Mouse (Mus musculus) heart, embryonic 12.5 days (tissue): ENCODE data around the gene Dennd1a. TPM values are rescaled to one million over a fixed set of nuclear protein-coding genes. Genes with fewer than 3 reads are reported as not detected.

ENCODE experiments used
- ATAC-seq: fragments of 200-750 bp; cut with Nextera tagmentation; 2 replicates; pipeline ENCODE4 v1.8.0; 2017; ENCODE audit warnings: moderate TSS enrichment, moderate library complexity; ENCODE audit not compliant: insufficient number of reproducible peaks, low FRiP score
- H3K27ac ChIP-seq: fragments of 300-500 bp; sonication (generic); 2 replicates; pipeline ENCODE4 v1.5.1; 2016; ENCODE audit warnings: mild to moderate bottlenecking, moderate library complexity; ENCODE audit not compliant: poor library complexity, severe bottlenecking
- H3K27me3 ChIP-seq: fragments of 300-500 bp; sonication (generic); replicated peaks from 2 replicates; pipeline ENCODE4 v1.6.1; 2016; ENCODE audit warnings: mild to moderate bottlenecking, moderate library complexity
- H3K36me3 ChIP-seq: fragments of 300-500 bp; sonication (generic); 2 replicates; pipeline ENCODE4 v1.6.1; 2016; ENCODE audit warnings: mild to moderate bottlenecking, moderate library complexity
- H3K4me1 ChIP-seq: fragments of 300-500 bp; sonication (generic); replicated peaks from 2 replicates; pipeline ENCODE4 v1.6.1; 2016; ENCODE audit warnings: mild to moderate bottlenecking
- H3K4me2 ChIP-seq: fragments of 300-500 bp; sonication (generic); 2 replicates; pipeline ENCODE4 v1.6.1; 2016; ENCODE audit warnings: mild to moderate bottlenecking, moderate library complexity
- H3K4me3 ChIP-seq: fragments of 300-500 bp; sonication (generic); 2 replicates; pipeline ENCODE4 v1.5.1; 2016; ENCODE audit warnings: mild to moderate bottlenecking
- H3K9ac ChIP-seq: fragments of 300-500 bp; sonication (generic); 2 replicates; pipeline ENCODE4 v1.6.1; 2016; ENCODE audit warnings: mild to moderate bottlenecking, moderate library complexity
- H3K9me3 ChIP-seq: fragments of 300-500 bp; sonication (generic); replicated peaks from 2 replicates; pipeline ENCODE4 v1.6.1; 2016; ENCODE audit warnings: mild to moderate bottlenecking, moderate library complexity
- WGBS: fragments of 180-500 bp; shearing (Covaris S2); methylation state at CpG from one replicate; pipeline ENCODE4 v1.1.7; 2016; 5-methylcytosine and 5-hydroxymethylcytosine counted together
- polyA plus RNA-seq: library from polyadenylated mRNA; unstranded; fragments of >200 nt; fragmentation: Nextera tagmentation; extraction: Ambion mirVana; gene quantifications from 2 replicates; pipeline ENCODE4 v1.2.1, GENCODE M21; 2016

Dennd1a gene
- polyA plus RNA-seq, 1 experiment from 2014 or later: 15.8 TPM

GRCm38 (mm10) chr2:38003183-38003680 is 284.0 kb downstream of the Dennd1a start:
- no peaks in the 10 kb centered on the region for H3K9me3 ChIP-seq
- no peak for ATAC-seq
- H3K36me3 ChIP-seq: no peaks in the 10 kb centered on the region
- H3K4me2 ChIP-seq: no peak overlapping the region
- no peaks in the 10 kb centered on the region for H3K4me1 ChIP-seq
- no peak overlapping the region for H3K4me3 ChIP-seq
- 83% methylated on average over 9 of the region's 9 CpGs for WGBS
- no peak overlapping the region for H3K27ac ChIP-seq
- H3K9ac ChIP-seq: no peak overlapping the region
- H3K27me3 ChIP-seq: no peaks in the 10 kb centered on the region

GRCm38 (mm10) chr2:38001004-38001403 is 286.2 kb downstream of the Dennd1a start:
- H3K4me1 ChIP-seq: no peaks in the 10 kb centered on the region
- H3K9me3 ChIP-seq: no peaks in the 10 kb centered on the region
- no peak overlapping the region for H3K9ac ChIP-seq
- no peak overlapping the region for H3K4me3 ChIP-seq
- ATAC-seq: no peak
- no peaks in the 10 kb centered on the region for H3K36me3 ChIP-seq
- H3K27me3 ChIP-seq: no peaks in the 10 kb centered on the region
- WGBS: 88% methylated on average over 1 of the region's 1 CpGs
- H3K4me2 ChIP-seq: no peak overlapping the region
- H3K27ac ChIP-seq: no peak overlapping the region

- Histone ChIP-seq H3K4me1 (no peaks in the 10 kb centered on the region), H3K9ac (no peak overlapping the region), H3K27me3 (no peaks in the 10 kb centered on the region), H3K9me3 (no peaks in the 10 kb centered on the region), H3K36me3 (no peaks in the 10 kb centered on the region), H3K27ac (no peak overlapping the region), H3K4me3 (no peak overlapping the region), H3K4me2 (no peak overlapping the region)
- 56% methylated on average over 3 of the region's 3 CpGs for WGBS
- no peak for ATAC-seq
These were observed 289.2 kb downstream of the Dennd1a start for GRCm38 (mm10) chr2:37997966-37998365.

GRCm38 (mm10) chr2:37989091-37989490 is 298.1 kb downstream of the Dennd1a start:
- WGBS: 85% methylated on average over 3 of the region's 3 CpGs
- H3K4me1 ChIP-seq: no peaks in the 10 kb centered on the region; the same call in 1 of the 2 replicates
- ATAC-seq: no peak
- H3K27me3 ChIP-seq: no peaks in the 10 kb centered on the region
- H3K9me3 ChIP-seq: no peaks in the 10 kb centered on the region
- H3K36me3 ChIP-seq: no peaks in the 10 kb centered on the region
- H3K27ac ChIP-seq: no peak overlapping the region
- H3K9ac ChIP-seq: no peak overlapping the region
- no peak overlapping the region for H3K4me3 ChIP-seq
- no peak overlapping the region for H3K4me2 ChIP-seq

DNA sequence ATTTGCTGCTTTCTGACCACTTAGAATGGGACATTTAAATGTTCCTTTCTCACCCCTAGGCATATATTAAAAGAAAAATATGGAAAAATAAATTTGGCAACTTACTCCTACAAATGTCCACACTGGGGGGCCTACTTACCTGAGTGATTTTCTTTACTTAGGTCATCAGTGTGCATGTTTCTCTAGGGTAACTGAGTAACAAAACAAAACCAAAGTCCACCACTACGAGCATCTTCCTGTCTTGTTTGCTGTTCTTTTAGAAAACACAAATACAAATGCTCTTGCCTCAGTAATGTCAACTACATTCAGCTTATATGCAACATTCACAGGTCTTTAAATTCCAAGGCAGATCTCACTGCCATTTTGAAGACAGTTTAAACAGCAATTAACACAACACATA is 298.9 kb downstream of the Dennd1a start:
- H3K4me1 ChIP-seq: peaks cover 3% of the 10 kb centered on the region
- no peak overlapping the region for H3K9ac ChIP-seq
- H3K4me3 ChIP-seq: no peak overlapping the region
- H3K27me3 ChIP-seq: no peaks in the 10 kb centered on the region
- 84% methylated on average over 1 of the region's 1 CpGs for WGBS
- H3K9me3 ChIP-seq: no peaks in the 10 kb centered on the region
- no peak overlapping the region for H3K4me2 ChIP-seq
- no peaks in the 10 kb centered on the region for H3K36me3 ChIP-seq
- ATAC-seq: no peak
- no peak overlapping the region for H3K27ac ChIP-seq

GRCm38 (mm10) chr2:37985690-37986222 is 301.4 kb downstream of the Dennd1a start:
- no peak overlapping the region for H3K4me2 ChIP-seq
- H3K36me3 ChIP-seq: no peaks in the 10 kb centered on the region
- ATAC-seq: no peak
- H3K27me3 ChIP-seq: no peaks in the 10 kb centered on the region
- 63% methylated on average over 5 of the region's 5 CpGs for WGBS
- H3K4me1 ChIP-seq: peaks cover 3% of the 10 kb centered on the region
- H3K9me3 ChIP-seq: no peaks in the 10 kb centered on the region
- no peak overlapping the region for H3K4me3 ChIP-seq
- H3K27ac ChIP-seq: no peak overlapping the region
- H3K9ac ChIP-seq: no peak overlapping the region

DNA sequence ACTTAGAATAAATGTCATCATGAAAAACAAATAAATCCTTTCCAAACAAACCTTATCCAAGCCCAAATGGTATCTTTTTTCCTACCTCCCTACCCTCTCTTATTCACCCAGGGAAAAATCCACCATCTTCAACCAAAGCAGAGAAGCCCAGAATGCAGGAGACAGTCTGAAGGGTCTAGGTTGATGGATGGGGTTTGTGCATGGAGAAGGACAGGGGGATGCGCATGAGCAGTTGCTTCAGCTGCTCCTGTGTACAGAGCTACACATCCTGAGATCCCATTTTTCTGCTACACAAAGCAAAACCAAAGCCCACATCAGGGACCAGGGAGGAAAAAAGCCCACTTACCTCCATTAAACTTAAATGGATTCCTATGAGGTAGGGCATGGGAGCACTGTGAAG is 304.5 kb downstream of the Dennd1a start:
- H3K4me1 ChIP-seq: peaks cover 3% of the 10 kb centered on the region
- no peaks in the 10 kb centered on the region for H3K27me3 ChIP-seq
- H3K9ac ChIP-seq: no peak overlapping the region
- ATAC-seq: no peak
- no peaks in the 10 kb centered on the region for H3K36me3 ChIP-seq
- no peak overlapping the region for H3K4me2 ChIP-seq
- no peak overlapping the region for H3K27ac ChIP-seq
- no peak overlapping the region for H3K4me3 ChIP-seq
- 97% methylated on average over 1 of the region's 1 CpGs for WGBS
- no peaks in the 10 kb centered on the region for H3K9me3 ChIP-seq

GRCm38 (mm10) chr2:37981562-37982403 is 305.4 kb downstream of the Dennd1a start:
- H3K4me2 ChIP-seq: no peak overlapping the region
- no peak overlapping the region for H3K9ac ChIP-seq
- no peak for ATAC-seq
- no peaks in the 10 kb centered on the region for H3K27me3 ChIP-seq
- WGBS: 78% methylated on average over 15 of the region's 15 CpGs
- no peak overlapping the region for H3K27ac ChIP-seq
- no peaks in the 10 kb centered on the region for H3K9me3 ChIP-seq
- H3K4me3 ChIP-seq: no peak overlapping the region
- H3K4me1 ChIP-seq: peaks cover 3% of the 10 kb centered on the region
- H3K36me3 ChIP-seq: no peaks in the 10 kb centered on the region

GRCm38 (mm10) chr2:37974201-37974600 is 313.0 kb downstream of the Dennd1a start:
- no peak for ATAC-seq
- H3K4me2 ChIP-seq: no peak overlapping the region

GRCm38 (mm10) chr2:37972621-37973020 is 314.6 kb downstream of the Dennd1a start:
- WGBS: 75% methylated on average over 6 of the region's 6 CpGs
- H3K27ac ChIP-seq: no peak overlapping the region

More at GRCm38 (mm10) chr2:37974201-37974600, 313.0 kb downstream of the Dennd1a start:
- Histone ChIP-seq H3K27ac (no peak overlapping the region), H3K9me3 (no peaks in the 10 kb centered on the region), H3K4me1 (peaks cover 7% of the 10 kb centered on the region), H3K9ac (no peak overlapping the region), H3K4me3 (no peak overlapping the region), H3K36me3 (no peaks in the 10 kb centered on the region), H3K27me3 (no peaks in the 10 kb centered on the region)
- 83% methylated on average over 3 of the region's 3 CpGs for WGBS

GRCm38 (mm10) chr2:37971726-37972125 is 315.5 kb downstream of the Dennd1a start:
- Histone ChIP-seq H3K9me3 (no peaks in the 10 kb centered on the region), H3K9ac (no peak overlapping the region), H3K4me3 (no peak overlapping the region), H3K36me3 (no peaks in the 10 kb centered on the region), H3K27me3 (no peaks in the 10 kb centered on the region), H3K27ac (no peak overlapping the region), H3K4me1 (peaks cover 7% of the 10 kb centered on the region), H3K4me2 (no peak overlapping the region)
- ATAC-seq: no peak
- WGBS: 83% methylated on average over 1 of the region's 1 CpGs

More at GRCm38 (mm10) chr2:37972621-37973020, 314.6 kb downstream of the Dennd1a start:
- Histone ChIP-seq H3K36me3 (no peaks in the 10 kb centered on the region), H3K9ac (no peak overlapping the region), H3K4me1 (peaks cover 7% of the 10 kb centered on the region), H3K9me3 (no peaks in the 10 kb centered on the region), H3K4me3 (no peak overlapping the region), H3K27me3 (no peaks in the 10 kb centered on the region), H3K4me2 (no peak overlapping the region)
- no peak for ATAC-seq
